Mouse (Mus musculus) small intestine, adult 2 months (tissue): Measurements from ENCODE around the gene Olfr281.

Experiments used
- CTCF ChIP-seq: fragments of 200-500 bp; IDR thresholded peaks from 2 replicates; pipeline ENCODE4 v1.5.1; 2012; ENCODE audit warnings: low read depth, mild to moderate bottlenecking, control low read depth, inconsistent platforms, low read length, moderate library complexity, mixed read lengths; ENCODE audit not compliant: insufficient replicate concordance, insufficient read length; ENCODE audit errors: extremely low read depth
- POLR2A ChIP-seq: fragments of 200-500 bp; IDR thresholded peaks from 2 replicates; pipeline ENCODE4 v1.6.1; 2012; ENCODE audit warnings: low read depth, mild to moderate bottlenecking, control low read depth, inconsistent platforms, low read length, moderate library complexity

DNA sequence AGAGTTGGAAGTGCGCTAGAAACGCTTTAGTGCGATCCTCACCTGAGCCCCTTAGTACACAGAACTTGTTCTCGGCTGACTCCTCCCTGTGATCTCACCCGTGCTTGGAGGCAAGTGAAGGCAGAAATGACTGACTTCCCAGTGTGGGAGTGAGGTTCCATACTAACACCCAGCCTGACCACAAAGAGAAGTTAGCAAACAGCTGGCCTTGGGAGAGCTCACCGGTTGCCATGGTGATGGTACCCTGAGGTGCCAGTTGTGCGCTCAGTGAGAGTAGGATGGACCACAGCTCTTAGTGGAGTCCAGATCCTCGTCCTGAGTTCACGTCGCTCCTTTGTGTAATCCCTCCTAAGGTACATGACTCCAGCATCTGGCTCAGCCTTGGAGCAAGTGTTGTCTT is 22.6 kb downstream of the Olfr281 start:
- TF ChIP-seq CTCF (no peak), POLR2A (no peak)
